Mouse (Mus musculus) yolk sac, embryonic 10.5 days (tissue): ENCODE results near the gene 1700067K01Rik.
"Not testable (repeated sequence)": the region's sequence is repeated elsewhere in the genome, so short reads cannot be mapped to it uniquely, and the experiment has no call there.

Experiments
- DNase-seq: peaks from one replicate; pipeline ENCODE4 v3.0.0-alpha.2; 2017; ENCODE audit warnings: low spot score

1700067K01Rik gene

DNA sequence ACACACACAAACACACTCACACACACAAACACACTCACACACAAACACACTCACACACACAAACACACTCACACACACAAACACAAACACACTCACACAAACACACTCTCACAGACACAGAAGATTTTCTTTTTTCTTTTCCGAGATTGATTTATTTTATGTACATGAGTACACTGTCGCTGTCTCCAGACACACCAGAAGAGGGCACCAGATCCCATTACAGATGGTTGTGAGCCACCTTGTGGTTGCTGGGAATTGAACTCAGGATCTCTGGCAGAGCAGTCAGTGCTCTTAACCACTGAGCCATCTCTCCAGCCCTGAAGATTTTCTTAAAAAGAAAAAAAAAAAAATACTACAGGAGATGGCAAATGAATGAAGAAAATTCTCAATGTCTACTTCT lies 18.1 kb upstream of the 1700067K01Rik start:
- DNase-seq, result not testable (repeated sequence)

- no peak for DNase-seq
These were observed 12.1 kb upstream of the 1700067K01Rik start for GRCm38 (mm10) chr8:83989243-83989642.

GRCm38 (mm10) chr8:83990170-83990569 lies 11.1 kb upstream of the 1700067K01Rik start:
- DNase-seq, result no peak

DNA sequence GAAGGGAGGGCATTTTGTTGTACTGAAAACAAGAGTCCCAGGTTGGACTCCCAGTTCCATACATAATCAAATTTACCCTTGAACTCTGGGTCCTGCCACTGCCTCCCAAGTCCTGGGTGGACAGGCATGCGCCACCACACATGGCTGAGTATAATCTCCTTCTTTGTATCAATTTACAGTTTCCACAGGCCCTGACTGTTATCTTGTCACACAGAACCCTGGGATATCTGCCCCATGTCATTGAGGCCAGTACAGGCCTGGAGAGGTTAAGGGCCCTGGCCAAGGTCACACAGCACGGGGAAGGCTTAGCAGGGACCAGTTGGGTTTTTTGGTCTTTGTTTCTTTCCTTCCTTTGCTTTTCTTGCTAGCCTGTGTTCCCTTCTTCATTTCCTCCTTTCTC lies 8.8 kb upstream of the 1700067K01Rik start:
- DNase-seq, result no peak

DNA sequence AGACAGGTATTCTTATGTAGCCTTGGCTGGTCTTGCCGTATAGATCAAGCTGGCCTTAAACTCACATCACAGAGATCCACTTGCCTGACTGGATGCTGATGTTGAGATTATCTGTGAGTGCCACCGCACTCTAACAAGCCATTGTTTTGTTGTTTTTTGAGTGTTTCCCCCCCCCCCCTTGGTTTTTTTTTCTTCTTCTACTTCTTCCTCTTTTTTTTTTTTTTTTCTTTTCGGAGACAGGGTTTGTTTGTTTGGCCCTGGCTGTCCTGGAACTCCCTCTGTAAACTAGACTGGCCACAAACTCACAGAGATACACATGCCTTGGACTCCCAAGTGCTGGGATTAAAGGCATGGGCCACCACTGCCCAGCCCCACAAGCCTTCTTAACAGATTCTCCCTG lies 7.3 kb upstream of the 1700067K01Rik start:
- no peak for DNase-seq

DNA sequence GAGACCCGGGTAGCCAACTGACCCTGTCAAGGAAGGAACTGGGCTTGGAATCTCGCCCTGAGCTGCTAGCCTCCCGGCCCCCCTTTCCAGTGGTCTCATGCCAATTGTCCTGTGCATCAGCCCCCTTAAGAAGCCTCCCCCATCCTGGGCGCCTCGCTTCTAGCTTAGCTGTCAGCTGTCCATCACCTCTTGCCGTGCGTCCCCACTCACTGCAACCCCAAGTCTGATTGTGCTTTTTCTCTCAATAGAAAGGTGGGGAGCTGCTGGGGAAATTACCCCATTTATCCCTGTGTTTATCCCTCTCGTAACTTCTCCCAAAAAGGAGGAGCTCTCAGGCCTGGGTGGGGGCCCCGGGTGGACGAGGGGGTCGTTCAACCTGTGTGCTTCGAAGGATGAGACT lies 5.3 kb upstream of the 1700067K01Rik start:
- no peak for DNase-seq

DNA sequence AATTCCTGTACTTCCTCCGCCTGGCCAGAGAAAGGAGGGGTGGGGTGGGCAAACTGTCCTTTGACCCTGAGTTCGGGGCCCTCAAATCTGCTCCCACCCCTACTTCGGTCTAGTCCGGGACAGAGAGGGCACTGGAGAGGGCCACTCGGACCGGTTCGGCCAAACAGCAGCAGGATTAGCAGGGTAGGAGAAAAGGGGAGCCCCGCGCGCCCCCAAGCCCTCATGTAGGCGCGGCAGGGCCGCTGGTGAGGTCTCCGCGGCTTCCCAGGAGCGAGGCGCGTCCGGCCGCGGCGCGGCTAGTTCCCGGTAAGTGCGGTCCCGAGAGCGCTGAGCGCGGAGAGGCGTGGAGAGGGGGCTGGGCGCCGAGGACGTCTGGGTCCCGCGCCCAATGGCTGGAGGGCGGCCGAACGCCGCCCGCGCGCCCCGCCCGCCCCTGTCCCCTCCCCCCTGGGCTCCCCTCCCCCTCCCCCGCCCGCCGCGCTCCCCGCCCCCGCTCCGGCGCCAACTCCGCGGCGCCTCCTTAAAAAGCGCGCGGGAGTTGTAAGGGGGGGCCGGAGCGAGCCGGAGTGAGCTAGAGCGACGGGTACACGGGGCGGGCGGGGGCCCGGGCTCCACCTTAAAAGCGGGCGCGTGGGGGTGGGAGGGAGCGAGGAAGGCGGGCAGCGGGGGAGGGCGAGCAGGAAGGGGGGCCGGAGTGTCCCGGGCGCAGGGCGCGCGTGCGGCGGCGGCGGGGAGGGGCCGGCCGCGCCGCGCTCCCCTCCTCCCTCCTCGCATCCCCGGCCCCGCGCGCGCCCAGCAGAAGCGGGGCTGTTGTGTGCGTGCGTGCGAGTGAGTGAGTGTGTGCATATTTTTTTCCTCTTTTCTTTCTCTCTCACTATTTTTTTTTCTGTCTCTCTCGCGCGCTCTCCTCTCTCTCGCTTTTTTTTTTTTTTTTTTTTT lies 4.5 kb upstream of the 1700067K01Rik start:
- peak; percentile 95 for DNase-seq

GRCm38 (mm10) chr8:83997511-83998141 lies 3.7 kb upstream of the 1700067K01Rik start, which contains the start of gene Samd1:
Gene Samd1, plus strand, starts transcription at chr8:83997672.
- peak; percentile 58 for DNase-seq

GRCm38 (mm10) chr8:83998231-83999056 lies 2.9 kb upstream of the 1700067K01Rik start:
- DNase-seq, result peak; percentile 74

DNA sequence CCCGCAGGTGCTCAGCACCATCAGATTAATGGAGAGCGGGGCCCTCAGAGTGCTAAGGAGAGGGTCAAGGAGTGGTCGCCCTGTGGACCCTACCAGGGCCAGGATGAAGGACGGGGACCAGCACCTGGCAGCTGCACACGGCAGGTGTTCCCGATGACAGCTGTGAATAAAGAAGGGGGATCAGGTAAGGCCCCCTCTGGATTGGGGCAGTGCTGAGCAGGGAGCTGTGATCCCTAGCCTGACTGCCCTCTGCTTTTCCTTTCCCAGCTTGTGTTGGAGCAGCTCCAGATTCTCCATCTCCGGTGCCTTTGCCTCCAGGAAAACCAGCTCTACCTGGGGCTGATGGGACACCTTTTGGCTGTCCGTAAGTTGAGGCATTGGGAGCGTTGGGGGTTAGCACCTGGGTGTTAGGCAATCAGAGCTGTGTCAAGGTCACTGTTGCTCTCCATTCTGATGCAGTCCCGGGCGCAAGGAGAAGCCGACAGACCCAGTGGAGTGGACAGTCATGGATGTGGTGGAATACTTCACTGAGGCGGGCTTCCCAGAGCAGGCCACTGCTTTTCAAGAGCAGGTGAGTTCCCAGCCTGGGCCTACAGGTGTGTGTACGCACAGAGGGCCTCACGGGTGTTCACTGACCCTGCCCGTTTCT lies 2.1 kb upstream of the 1700067K01Rik start:
- DNase-seq, result no peak

GRCm38 (mm10) chr8:83999825-84000224 lies 1.5 kb upstream of the 1700067K01Rik start:
- no peak for DNase-seq

DNA sequence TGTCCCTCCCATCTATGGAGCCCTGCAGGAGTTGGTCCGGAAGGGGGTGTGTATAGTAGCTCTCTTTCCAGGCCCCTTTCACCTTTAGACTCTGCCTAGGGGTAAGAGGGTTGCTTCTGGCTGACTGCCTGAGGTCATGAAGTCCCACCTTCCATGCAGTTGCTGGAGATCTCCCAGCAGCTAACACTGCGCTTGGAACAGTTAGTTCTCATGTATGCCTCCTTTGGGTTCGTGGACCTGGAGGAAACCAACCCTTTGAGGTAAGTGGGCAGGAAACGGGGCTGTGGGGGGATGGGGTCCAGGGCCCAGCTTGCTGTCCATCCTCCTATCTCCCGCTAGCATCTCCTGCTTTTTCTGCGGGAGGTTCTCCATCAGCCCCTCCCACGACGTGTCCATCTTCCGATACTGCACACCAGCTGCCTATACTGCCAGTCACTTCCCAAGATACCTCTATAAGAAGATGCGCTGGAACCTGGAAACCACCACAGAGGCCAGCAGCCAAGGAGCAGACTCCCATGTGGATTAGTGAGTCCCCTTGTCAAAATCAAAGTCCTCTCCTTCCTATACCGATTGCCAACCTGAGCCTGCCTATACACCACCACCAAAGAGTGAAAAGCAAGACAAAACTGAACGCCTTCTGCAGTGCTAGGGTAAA lies 1.8 kb downstream of the 1700067K01Rik start:
- DNase-seq, result peak; percentile 43

- DNase-seq, result no peak
These were observed 2.4 kb downstream of the 1700067K01Rik start for GRCm38 (mm10) chr8:84003612-84004246.

- peak; percentile 96 for DNase-seq
These were observed 3.4 kb downstream of the 1700067K01Rik start for GRCm38 (mm10) chr8:84004533-84005201.

DNA sequence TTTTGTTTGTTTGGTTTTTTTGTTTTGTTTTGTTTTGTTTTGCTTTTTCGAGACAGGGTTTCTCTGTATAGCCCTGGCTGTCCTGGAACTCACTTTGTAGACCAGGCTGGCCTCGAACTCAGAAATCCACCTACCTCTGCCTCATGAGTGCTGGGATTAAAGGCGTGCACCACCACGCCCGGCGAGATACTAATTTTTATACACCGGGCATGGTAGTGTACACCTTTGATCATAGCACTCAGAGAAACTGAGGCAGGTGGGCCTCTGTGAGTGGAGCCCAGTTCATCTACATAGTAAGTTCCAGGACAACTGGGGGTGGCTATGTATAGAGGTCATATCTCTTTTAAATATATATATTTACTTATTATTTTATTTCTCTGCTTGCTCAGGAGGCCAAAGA lies 4.2 kb downstream of the 1700067K01Rik start:
- DNase-seq, result not testable (repeated sequence)

GRCm38 (mm10) chr8:84008362-84008761 lies 7.1 kb downstream of the 1700067K01Rik start:
- no peak for DNase-seq

- DNase-seq, result peak; percentile 83
These were observed 8.6 kb downstream of the 1700067K01Rik start for GRCm38 (mm10) chr8:84009876-84010275.

DNA sequence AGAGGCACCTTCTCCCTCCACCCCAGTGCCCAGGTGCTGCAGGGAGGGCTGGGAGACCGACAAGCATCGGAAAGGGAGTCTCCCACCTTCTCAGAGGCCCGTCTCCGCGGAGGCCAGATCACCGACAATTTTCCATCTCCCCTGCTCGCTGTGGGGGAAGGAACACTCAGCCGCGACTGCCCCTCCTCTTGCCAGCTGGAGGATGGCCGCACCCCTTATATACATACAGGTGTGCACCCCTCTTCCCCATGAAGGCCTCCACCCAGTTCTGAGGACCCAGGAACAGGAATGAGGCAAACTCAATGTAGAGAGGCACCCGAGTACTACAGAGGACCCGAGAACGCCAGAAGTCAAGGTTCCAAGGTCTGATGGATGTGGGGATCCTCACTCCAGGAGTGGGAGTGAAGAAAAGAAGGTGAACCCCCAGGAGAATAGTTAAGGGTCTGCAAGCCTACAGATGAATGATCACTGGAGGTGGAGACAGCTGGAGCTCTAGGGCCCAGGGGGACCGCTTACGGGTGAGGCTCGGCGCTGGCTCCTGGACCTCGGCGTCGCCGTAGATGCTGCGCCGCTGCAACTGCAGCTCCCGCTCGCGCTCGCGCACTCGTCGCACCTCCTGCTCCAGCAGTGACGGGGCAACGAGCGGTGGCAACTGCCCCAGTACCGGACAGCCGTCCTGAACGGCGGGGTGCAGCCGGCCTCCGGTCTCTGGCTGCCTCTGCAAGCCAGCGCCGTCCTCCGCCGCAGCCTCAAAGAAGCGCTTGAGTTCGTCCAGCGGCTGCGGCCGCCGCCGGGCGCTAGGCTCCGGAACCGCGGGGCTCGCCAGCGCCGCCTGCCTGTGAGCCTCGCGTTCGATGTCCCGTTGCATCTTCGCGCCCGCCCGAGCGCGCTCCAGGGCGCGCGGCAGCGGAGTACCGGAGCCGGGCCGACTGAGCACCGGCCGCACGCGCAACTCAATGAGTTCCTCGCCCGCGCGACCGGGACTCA lies 9.6 kb downstream of the 1700067K01Rik start:
- DNase-seq, result peak; percentile 72
